Mouse (Mus musculus) cerebellum, adult 8-10 months (tissue): ENCODE results near the gene Cradd.

ENCODE experiments used
- DNase-seq: peaks from one replicate; pipeline ENCODE4 v3.0.0; 2022

The Cradd gene

DNA sequence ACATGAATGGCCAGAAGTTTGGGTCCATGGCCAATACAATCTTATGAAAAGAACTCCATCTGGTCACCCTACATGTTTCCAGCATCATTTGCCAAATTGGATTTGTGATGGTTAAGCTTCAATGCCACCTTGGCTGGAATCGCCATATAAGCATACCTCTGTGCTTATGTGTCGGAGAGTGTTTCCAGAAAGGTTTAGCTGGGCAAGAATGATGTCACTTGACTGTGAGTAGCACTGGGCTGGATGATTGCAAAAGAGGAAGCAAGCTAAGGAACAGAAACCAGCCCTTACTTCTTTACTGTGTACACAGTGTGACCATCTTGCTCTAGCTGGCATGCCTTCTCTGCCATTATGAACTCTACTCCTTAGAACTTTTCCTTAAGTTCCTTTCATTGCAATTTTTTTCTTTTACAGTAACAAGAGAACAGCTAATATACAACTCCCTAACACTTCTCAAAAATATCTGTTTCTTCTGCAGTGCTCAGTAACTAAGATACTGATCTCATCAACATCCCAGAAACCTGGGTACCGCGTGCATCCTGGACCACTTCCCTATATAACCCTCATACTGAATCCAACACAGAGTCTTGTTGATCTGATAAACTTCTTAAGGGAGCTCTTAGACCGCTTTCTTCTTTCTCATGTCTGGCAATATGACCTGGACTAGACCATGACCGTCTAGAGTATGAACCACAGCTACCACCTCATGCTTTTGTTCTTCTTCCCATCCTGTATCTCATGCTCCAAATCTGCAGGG, 172.7 kb downstream of the Cradd start:
- no peak for DNase-seq

DNA sequence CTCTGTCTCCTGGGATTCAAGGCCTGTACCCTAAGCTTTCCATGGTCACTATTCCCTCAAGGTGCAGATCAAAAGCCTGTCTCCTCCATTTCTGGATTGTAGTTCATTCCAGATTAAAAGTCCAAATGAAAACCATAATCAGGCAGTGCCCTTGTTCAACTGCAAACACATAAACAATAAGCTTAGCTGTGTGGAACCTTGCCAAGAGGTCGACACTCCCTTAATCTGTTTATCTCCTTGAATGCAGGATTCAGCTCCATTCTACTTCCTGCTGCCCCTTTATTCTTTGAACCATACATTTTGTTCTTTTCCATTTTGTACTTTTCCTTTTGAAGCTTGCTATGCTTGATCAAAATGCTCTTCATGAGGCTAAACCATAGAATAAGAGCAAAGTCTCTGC, 174.3 kb downstream of the Cradd start:
- no peak for DNase-seq

DNA sequence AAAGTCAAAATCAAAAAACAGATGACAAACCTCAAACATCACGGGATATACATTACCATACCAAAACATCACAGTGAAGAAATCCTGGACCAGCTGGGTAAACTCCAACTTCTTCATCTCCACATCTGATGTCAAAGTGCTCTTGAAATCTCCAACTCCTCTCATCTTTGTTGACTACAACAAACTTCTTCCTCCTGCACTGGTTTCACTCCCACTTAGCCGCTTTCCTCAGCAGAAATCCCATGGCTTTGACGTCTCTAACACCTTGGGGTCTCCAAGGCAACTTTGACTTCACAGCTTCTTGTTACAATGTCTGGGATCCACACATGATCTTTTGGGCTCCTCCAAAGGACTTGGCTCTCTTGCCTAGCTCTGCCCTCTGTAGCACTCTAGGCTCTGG, 175.3 kb downstream of the Cradd start:
- DNase-seq, result no peak

DNA sequence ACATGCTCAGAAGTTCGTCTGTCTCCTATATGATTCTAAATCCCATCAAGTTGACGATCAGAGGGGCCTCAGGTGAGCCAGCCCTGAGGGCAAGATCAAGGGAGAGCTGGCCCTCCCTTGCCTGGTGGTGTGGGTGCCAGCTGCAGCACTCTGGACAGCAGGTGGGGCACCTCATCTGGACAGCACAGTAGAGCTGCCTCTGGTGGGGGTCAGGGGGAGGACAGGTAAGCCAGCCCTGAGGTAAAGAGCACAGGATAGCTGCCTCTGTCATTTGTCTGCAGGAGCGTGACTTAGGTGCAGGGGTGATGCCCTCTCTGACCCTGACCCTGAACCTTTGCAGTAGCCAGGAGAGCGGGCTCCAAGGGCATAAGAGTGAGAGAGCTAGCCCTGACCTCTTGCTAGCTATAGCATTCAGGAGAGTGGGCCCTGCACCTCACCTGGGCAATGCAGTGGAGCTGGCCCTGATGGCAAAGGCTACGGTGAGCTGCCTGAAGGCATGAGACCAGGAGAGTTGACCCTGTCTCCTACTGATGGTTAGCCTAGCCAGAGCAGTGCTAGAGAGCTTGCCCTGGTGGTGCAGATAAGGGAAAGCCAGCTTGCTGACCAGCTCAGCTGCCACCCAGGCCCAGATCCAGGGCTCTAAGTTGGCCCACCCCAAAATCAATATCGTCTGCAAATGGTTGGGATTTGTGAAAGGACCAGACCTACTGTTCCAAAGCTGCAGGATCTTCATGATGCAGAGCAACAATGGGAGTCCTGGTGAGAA, 176.6 kb downstream of the Cradd start:
- no peak for DNase-seq

DNA sequence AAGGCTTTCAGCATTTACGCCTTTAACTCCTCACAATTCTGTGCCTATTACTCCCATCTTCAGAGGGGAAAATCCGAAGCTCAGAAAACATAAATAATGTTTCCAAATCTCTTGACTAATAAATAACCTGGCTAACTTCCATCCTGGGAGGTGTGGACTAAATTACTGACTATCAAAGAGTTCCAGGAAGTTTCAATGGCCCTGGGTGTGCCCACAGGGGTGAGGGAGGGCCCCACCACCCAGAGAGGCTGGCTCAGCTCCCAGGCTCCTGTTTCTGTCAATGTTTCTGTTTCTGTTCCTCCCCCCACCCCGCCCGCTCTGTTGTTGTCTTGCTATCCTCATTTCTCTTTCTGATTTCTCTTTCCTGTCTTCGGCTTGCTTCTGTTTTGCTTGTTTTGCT, 177.4 kb downstream of the Cradd start:
- DNase-seq, result no peak

- no peak for DNase-seq
Observed at GRCm38 (mm10) chr10:95145204-95145926, 178.6 kb downstream of the Cradd start.

- no peak for DNase-seq
Observed at GRCm38 (mm10) chr10:95144414-95145130, 179.4 kb downstream of the Cradd start.

GRCm38 (mm10) chr10:95143446-95144114, 180.4 kb downstream of the Cradd start:
- DNase-seq, result no peak

- peak; percentile 59 for DNase-seq
Observed at GRCm38 (mm10) chr10:95142844-95143435, 181.0 kb downstream of the Cradd start.

DNA sequence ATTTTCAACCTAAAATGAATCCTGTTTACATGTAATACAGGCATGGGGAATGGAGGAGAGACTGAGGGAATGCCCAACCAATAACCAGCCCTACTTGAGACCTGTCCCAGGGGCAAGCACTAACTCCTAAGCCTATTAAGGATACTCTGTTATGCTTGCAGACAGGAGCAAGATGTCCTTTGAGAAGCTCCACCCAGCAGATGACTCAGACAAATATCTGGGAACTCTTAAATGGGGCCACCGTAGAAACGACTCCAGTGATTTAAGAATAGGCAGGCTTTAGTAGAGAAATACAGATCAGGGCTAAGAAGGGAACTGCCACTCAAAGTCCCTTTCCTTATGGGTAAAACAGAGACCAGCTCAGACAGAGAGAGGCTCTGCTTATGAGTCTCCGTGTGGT, 182.9 kb downstream of the Cradd start:
- DNase-seq, result no peak

DNA sequence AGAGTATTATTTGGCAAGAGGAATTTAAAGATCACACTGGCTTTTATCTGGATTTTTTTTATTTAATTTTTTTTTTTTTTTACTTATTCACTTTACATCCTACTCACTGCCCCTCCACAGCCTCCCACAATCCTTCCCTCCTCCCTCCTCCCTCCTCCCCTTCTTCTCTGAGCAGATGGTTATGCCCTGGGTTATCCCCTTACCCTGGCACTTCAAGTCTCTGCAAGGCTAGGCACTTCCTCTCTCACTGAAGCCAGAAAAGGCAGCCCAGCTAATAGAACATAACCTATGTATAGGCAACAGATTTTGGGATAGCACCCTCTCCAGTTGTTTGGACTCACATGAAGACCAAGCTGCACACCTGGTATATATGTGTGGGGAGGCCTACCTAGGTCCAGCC, 183.7 kb downstream of the Cradd start:
- no peak for DNase-seq

DNA sequence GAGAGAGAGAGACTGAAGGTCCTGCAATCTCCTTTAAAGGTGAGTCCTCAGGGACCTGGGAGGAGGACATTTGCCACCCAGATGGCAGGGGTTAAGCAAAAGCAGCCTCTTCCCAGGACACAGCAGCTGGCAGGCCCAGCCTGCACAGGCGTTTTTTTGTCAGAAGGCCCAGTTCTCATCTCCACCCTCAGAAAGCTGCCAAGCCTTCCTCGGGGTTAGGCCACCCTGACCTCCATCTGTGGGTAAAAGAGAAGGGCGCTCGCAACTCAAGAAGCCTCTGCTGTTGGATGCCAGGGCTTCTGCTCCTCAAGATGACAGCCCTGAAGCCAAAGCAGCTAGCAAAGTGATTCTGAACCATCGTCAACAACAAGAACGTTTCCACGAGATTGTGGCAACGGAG, 184.3 kb downstream of the Cradd start:
- peak; percentile 15 for DNase-seq

DNA sequence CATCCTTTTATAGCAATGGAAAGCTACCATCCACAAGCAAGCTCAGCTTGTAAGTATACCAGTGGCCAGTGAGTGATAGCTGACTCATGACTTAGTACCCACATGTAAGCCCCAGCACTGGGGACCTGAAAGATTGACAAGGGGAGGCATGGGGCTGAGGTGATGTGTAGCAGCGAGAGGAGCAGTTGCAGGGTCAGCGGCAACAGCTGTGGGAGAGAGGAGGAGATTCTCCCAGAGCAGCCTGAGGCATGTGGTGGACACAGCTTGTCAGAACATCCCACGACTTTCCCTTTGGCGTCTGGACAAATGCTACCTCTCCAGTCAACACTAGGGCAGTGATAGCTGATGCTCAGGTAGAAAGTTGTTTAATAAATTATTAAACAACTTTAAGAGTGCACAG, 190.9 kb downstream of the Cradd start:
- DNase-seq, result no peak
